Mouse (Mus musculus) ES-E14 (cell line): ENCODE measurements around the gene Slc35e2. TPM values are rescaled to one million over a fixed set of nuclear protein-coding genes. Genes with fewer than 3 reads are reported as not detected.

Source experiments
- DNase-seq: peaks from one replicate; pipeline ENCODE4 v3.0.0-alpha.2; 2013; ENCODE audit warnings: low read depth, low spot score
- H3K27ac ChIP-seq: 2 replicates; pipeline ENCODE4 v1.5.1; 2012; ENCODE audit warnings: low read depth, mild to moderate bottlenecking, low read length, moderate library complexity, mixed read lengths; ENCODE audit not compliant: poor library complexity, insufficient read depth, severe bottlenecking
- H3K36me3 ChIP-seq: 2 replicates; pipeline ENCODE4 v1.6.1; 2012; ENCODE audit warnings: mild to moderate bottlenecking, low read length, moderate library complexity, mixed read lengths; ENCODE audit not compliant: control insufficient read depth, poor library complexity, insufficient read depth, severe bottlenecking
- H3K4me1 ChIP-seq, 2 experiments: fragments of 150-350 bp in 1 of 2; sonication (generic) in 1 of 2; 2 replicates each; pipeline ENCODE4 v1.6.1; 2012; ENCODE audit warnings: low read length in 2 of 2, mild to moderate bottlenecking in 1 of 2, mixed read lengths in 1 of 2; ENCODE audit not compliant: control insufficient read depth in 2 of 2, insufficient read depth in 2 of 2, poor library complexity in 1 of 2
- H3K4me3 ChIP-seq, 2 experiments: fragments of 150-350 bp in 1 of 2; sonication (generic) in 1 of 2; 2 replicates each; pipeline ENCODE4 v1.5.1; 2012; ENCODE audit warnings: low read length in 2 of 2, low read depth in 1 of 2, mild to moderate bottlenecking in 1 of 2, mixed read lengths in 1 of 2; ENCODE audit not compliant: insufficient read depth in 1 of 2, poor library complexity in 1 of 2, severe bottlenecking in 1 of 2
- H3K9ac ChIP-seq: 2 replicates; pipeline ENCODE4 v1.6.1; 2012; ENCODE audit warnings: low read depth, mild to moderate bottlenecking, low read length, mixed read lengths; ENCODE audit not compliant: poor library complexity, insufficient read depth, severe bottlenecking
- H3K9me3 ChIP-seq: fragments of 150-350 bp; sonication (generic); 2 replicates; pipeline ENCODE4 v1.6.1; 2012; ENCODE audit warnings: low read depth, mild to moderate bottlenecking, low read length; ENCODE audit not compliant: control insufficient read depth, insufficient read depth
- CHD2 ChIP-seq: IDR thresholded peaks from 2 replicates; pipeline ENCODE4 v1.6.1; 2014; ENCODE audit warnings: mild to moderate bottlenecking, low read depth, low read length, inconsistent platforms
- HCFC1 ChIP-seq: IDR thresholded peaks from 2 replicates; pipeline ENCODE4 v1.6.1; 2012; ENCODE audit warnings: low read length, inconsistent platforms, borderline replicate concordance; ENCODE audit not compliant: insufficient read depth
- MAFK ChIP-seq: IDR thresholded peaks from 2 replicates; pipeline ENCODE4 v1.6.1; 2014; ENCODE audit warnings: mild to moderate bottlenecking, low read depth, low read length, inconsistent platforms; ENCODE audit not compliant: insufficient read depth
- ZC3H11A ChIP-seq: IDR thresholded peaks from 2 replicates; pipeline ENCODE4 v1.6.1; 2012; ENCODE audit warnings: low read depth, mild to moderate bottlenecking, inconsistent platforms, low read length, borderline replicate concordance
- ZNF384 ChIP-seq: IDR thresholded peaks from 2 replicates; pipeline ENCODE4 v1.6.1; 2012; ENCODE audit warnings: low read depth, low read length, inconsistent platforms
- in situ Hi-C, 2 experiments: fragments of 600-800 bp; cut with MboI; formaldehyde crosslinking; loops; one replicate each; pipeline ENCODE4 v1.15.1; 2025; ENCODE audit warnings: low sequenced_read_pairs in 2 of 2, inconsistent platforms in 1 of 2; ENCODE audit not compliant: unreplicated experiment in 2 of 2
- total RNA-seq: library from RNA; depleted of rRNA; stranded (reverse); fragments of 300-350 nt; gene quantifications from 2 replicates; pipeline ENCODE4 v1.2.3, GENCODE M21; 2012; rRNA removed

The Slc35e2 gene
- total RNA-seq, result 25.5 and 33.5 TPM in 2 replicates

DNA sequence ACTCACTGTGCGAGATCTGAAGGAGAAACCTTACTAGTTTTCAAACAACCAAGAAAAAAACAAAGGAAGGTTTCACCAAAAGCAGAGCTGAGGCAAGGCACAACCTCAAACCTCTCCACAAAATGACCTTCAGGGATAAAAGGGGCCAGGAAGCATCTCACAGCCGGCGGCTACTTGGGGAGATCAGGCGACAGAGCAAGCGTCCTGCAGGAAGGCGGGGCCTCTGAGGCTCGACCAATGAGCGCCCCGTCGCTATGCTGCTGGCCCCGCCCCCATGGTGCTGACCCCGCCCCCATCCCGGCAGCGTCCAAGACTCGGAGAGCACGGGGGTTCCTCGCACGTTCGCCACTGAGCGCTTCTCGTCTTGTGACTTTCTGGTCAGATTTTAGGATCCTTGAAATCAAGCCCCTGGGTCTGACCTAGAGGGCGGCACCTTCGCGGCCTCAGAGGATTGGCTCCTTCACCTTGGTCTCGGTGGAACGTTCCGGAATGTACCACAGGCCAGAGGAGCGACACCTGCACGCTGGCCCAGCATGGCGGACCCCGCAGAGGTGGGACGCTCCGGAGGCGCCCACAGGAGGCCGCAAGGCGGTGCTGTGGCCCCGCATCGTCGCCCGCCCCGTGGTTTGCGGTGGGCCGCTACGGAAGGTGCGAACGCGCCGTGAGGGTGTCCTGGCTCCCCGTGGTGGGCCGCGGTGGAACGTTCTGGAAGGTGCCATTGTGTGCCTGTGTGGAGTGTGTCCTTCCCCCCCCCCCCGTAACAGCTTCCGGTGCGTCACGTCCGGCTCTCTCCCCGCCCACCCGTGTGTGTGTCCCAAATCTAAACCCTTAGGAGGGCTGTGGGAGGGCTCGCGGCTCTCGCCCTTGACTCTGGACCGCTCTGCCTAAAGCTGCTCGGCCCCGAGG is at the start of gene Slc35e2:
Slc35e2 (plus strand) TSS at position 326 of the 906 bp plus-strand sequence.
- DNase-seq, result peak; percentile 91
- Histone ChIP-seq H3K9me3 (no peaks in the 10 kb centered on the region), H3K9ac (peak within 1 kb of the TSS; percentile 99), H3K36me3 (peaks cover 9% of the 10 kb centered on the region; the same call in 1 of the 2 replicates), H3K4me1 (peaks cover 0 to 4% of the 10 kb centered on the region in 2 experiments; a peak in 1 of 4 replicates), H3K4me3 (peak within 1 kb of the TSS; percentile 65 to 87), H3K27ac (peak within 1 kb of the TSS; percentile 97)
- TF ChIP-seq MAFK (no peak), ZNF384 (no peak), HCFC1 (no peak; the same call in 1 of the 2 replicates), CHD2 (no peak), ZC3H11A (no peak)
- in situ Hi-C loops, result no loop called here

GRCm38 (mm10) chr4:155552917-155553532 is 48.2 kb upstream of the Slc35e2 start:
- H3K4me1 ChIP-seq, result peaks cover under 1 to 1% of the 10 kb centered on the region in 2 experiments; a peak in 1 of 4 replicates
- H3K27ac ChIP-seq, result no peak overlapping the region
- peaks cover 33% of the 10 kb centered on the region for H3K36me3 ChIP-seq
- H3K9ac ChIP-seq, result no peak overlapping the region
- in situ Hi-C loops, result no loop called here
- TF ChIP-seq MAFK, result no peak
- no peak for TF ChIP-seq HCFC1
- TF ChIP-seq CHD2, result no peak
- TF ChIP-seq ZC3H11A, result no peak
- TF ChIP-seq ZNF384, result no peak
- no peak overlapping the region for H3K4me3 ChIP-seq
- H3K9me3 ChIP-seq, result no peaks in the 10 kb centered on the region
- DNase-seq, result no peak

GRCm38 (mm10) chr4:155554880-155555279 is 46.3 kb upstream of the Slc35e2 start:
- H3K4me3 ChIP-seq, result no peak overlapping the region
- H3K36me3 ChIP-seq, result peaks cover 40% of the 10 kb centered on the region
- H3K9ac ChIP-seq, result no peak overlapping the region
- DNase-seq, result no peak
- peaks cover 1 to 4% of the 10 kb centered on the region in 2 experiments; a peak in 1 of 4 replicates for H3K4me1 ChIP-seq
- H3K9me3 ChIP-seq, result no peaks in the 10 kb centered on the region
- no peak for TF ChIP-seq HCFC1
- no peak for TF ChIP-seq ZC3H11A
- no peak for TF ChIP-seq ZNF384
- TF ChIP-seq CHD2, result no peak
- no peak for TF ChIP-seq MAFK
- H3K27ac ChIP-seq, result no peak overlapping the region
- in situ Hi-C loops, result no loop called here

GRCm38 (mm10) chr4:155555464-155555863 is 45.8 kb upstream of the Slc35e2 start:
- in situ Hi-C loops, result no loop called here
- Histone ChIP-seq H3K36me3 (peaks cover 45% of the 10 kb centered on the region), H3K9ac (no peak overlapping the region), H3K27ac (no peak overlapping the region), H3K4me1 (peaks cover 1 to 4% of the 10 kb centered on the region in 2 experiments; a peak in 1 of 4 replicates), H3K4me3 (no peak overlapping the region), H3K9me3 (no peaks in the 10 kb centered on the region)
- DNase-seq, result no peak
- TF ChIP-seq ZC3H11A (no peak), MAFK (no peak), HCFC1 (no peak), ZNF384 (no peak), CHD2 (no peak)
